Mouse (Mus musculus): ENCODE measurements around the gene Cbx4. TPM values are rescaled to one million over a fixed set of nuclear protein-coding genes. Genes with fewer than 3 reads are reported as not detected.

Cbx4 gene
- polyA plus RNA-seq, 1 experiment from 2014 or later, result 3.2 TPM

Other genes starting within 250 kb of the Cbx4 start
- gene Rbfox3, start 174.6 kb downstream of the Cbx4 start, polyA plus RNA-seq (2016; fragmentation: Nextera tagmentation; extraction: Ambion mirVana), result 0.46 and 0.61 TPM in 2 replicates
- gene Enpp7, start 98.0 kb downstream of the Cbx4 start, polyA plus RNA-seq (2016; fragmentation: Nextera tagmentation; extraction: Ambion mirVana), result not detected in 2 replicates
- 8.6 TPM in 2 replicates for gene Cbx2, start 63.3 kb downstream of the Cbx4 start, polyA plus RNA-seq (2016; fragmentation: Nextera tagmentation; extraction: Ambion mirVana)
- gene Cbx8, start 45.3 kb downstream of the Cbx4 start, polyA plus RNA-seq (2016; fragmentation: Nextera tagmentation; extraction: Ambion mirVana), result 2.5 and 3.3 TPM in 2 replicates
- 1.8 and 2.0 TPM in 2 replicates for gene Tbc1d16, start 142.3 kb upstream of the Cbx4 start, polyA plus RNA-seq (2016; fragmentation: Nextera tagmentation; extraction: Ambion mirVana)
- 1.8 and 2.4 TPM in 2 replicates for gene Ccdc40, start 142.4 kb upstream of the Cbx4 start, polyA plus RNA-seq (2016; fragmentation: Nextera tagmentation; extraction: Ambion mirVana)
- 26.4 and 27.3 TPM in 2 replicates for gene Gaa, start 181.7 kb upstream of the Cbx4 start, polyA plus RNA-seq (2016; fragmentation: Nextera tagmentation; extraction: Ambion mirVana)
- 247 and 262 TPM in 2 replicates for gene Eif4a3, start 213.9 kb upstream of the Cbx4 start, polyA plus RNA-seq (2016; fragmentation: Nextera tagmentation; extraction: Ambion mirVana)
- gene Card14, start 221.5 kb upstream of the Cbx4 start, polyA plus RNA-seq (2016; fragmentation: Nextera tagmentation; extraction: Ambion mirVana), result 0.23 and 0.26 TPM in 2 replicates

Data from liver, embryonic 12.5 days (tissue).